ENCODE assay signal across 10 mouse cellular contexts in the genomic region with DNA sequence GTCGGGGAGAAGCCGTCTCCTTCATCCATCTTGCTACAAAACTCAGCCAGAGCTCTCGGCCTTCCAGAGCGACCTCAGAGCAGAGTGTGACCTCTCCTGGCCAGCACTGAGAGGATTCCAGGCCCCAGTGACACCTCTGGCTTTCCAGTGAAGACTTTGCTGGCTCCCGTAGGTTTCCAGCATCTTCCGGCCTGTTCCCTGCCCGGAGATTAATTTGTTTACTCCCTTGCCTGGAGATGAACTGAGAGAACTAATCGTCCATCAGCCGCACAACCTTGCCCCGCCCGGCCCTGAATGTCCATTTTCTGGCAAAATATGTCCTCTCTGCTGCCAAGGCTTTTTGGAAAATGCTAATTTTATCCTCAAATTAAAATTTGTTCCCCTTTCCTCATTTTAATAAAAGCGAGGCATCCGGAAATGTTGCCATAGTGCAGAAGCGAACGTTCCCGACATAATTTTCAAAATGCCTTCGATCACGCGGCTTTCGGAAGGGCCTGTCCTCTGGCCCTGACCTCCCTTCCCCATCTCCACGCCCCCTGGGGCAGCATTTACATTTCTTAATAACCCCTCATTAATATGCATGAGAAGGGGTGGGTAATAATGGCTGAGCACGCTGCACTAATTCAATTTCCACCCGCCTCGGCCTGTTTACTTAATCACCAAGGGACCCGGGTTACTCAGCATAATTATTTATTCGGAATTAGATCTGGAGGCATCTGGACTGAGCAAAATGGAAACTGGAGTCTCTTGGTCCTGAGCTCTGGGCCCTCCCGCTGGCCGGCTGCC. TPM values are rescaled to one million over a fixed set of nuclear protein-coding genes. Genes with fewer than 3 reads are reported as not detected.
A peak's percentile ranks its signal among the peaks of the same experiment; 100 is the strongest.
DNase-seq lines count a peak whose midpoint lies in the region; ATAC-seq and TF ChIP-seq lines count a peak whose summit lies in the region.
"Had no signal": no experiment of that assay in that cellular context is flagged by ENCODE, and none has a peak within 500 bp of the region (broad histone marks: within the 10 kb centered on the region; RNA-seq: fewer than 3 reads in every experiment).

No protein-coding gene starts in this region.

- H3K9ac ChIP-seq in kidney, embryonic 14.5 days (ENCODE audit: low read depth, low read length), result no peak overlapping the region
- H3K9ac ChIP-seq in hindbrain, postnatal 0 days (replicated peaks; ENCODE audit: low read length), result no peak overlapping the region
- no peak overlapping the region for H3K9ac ChIP-seq in midbrain, postnatal 0 days (replicated peaks; ENCODE audit: low read length, poor library complexity, severe bottlenecking)
- H3K9ac ChIP-seq: heart, embryonic 15.5 days; limb, embryonic 15.5 days had no signal

- DNase-seq in kidney, adult 11 months, result peak; percentile 75
- DNase-seq in embryo, embryonic 11 days, result peak; percentile 61
- DNase-seq in hindbrain, postnatal 0 days (ENCODE audit: low spot score), result peak; percentile 72
- DNase-seq in midbrain, postnatal 0 days (ENCODE audit: low spot score), result peak; percentile 68
- DNase-seq in B cell, adult 2 months, result no peak
- DNase-seq in heart, embryonic 10.5 days (ENCODE audit: low spot score), result no peak
- DNase-seq in thymus, postnatal 14 days, result no peak

- no peak for TF ChIP-seq CTCF in hindbrain, postnatal 0 days (IDR thresholded peaks at IDR 0.05; ENCODE audit: low read depth)
- no peak for TF ChIP-seq CTCF in midbrain, postnatal 0 days (IDR thresholded peaks at IDR 0.05)

- no peak for ATAC-seq in kidney, embryonic 14.5 days (ENCODE audit: low FRiP score, low TSS enrichment)
- ATAC-seq in hindbrain, postnatal 0 days, result peak; percentile 31
- no peak for ATAC-seq in midbrain, postnatal 0 days (ENCODE audit: low FRiP score)

- 0 out of 2 replicates have a peak, but pooled peaks cover 8% of the 10 kb centered on the region for H3K4me1 ChIP-seq in kidney, embryonic 14.5 days (ENCODE audit: control insufficient read depth, insufficient read depth, low read length)
- peaks cover 12% of the 10 kb centered on the region; the same call in 1 of the 2 replicates for H3K4me1 ChIP-seq in hindbrain, postnatal 0 days (ENCODE audit: insufficient read depth, low read length)
- peaks cover 21% of the 10 kb centered on the region for H3K4me1 ChIP-seq in midbrain, postnatal 0 days (ENCODE audit: insufficient read depth, low read length)
- no peaks in the 10 kb centered on the region for H3K4me1 ChIP-seq in heart, embryonic 10.5 days
- H3K4me1 ChIP-seq: heart, embryonic 15.5 days had no signal

- 39% methylated on average over 28 of the region's 28 CpGs for WGBS in kidney, embryonic 14.5 days
- WGBS in hindbrain, postnatal 0 days, result 17% methylated on average over 28 of the region's 28 CpGs
- WGBS in midbrain, postnatal 0 days, result 25% methylated on average over 28 of the region's 28 CpGs
- 24% methylated on average over 28 of the region's 28 CpGs for WGBS in heart, embryonic 10.5 days

- H3K9me3 ChIP-seq in kidney, embryonic 14.5 days (ENCODE audit: control insufficient read depth, low read length), result no peaks in the 10 kb centered on the region
- H3K9me3 ChIP-seq in hindbrain, postnatal 0 days (ENCODE audit: low read length), result no peaks in the 10 kb centered on the region
- H3K9me3 ChIP-seq in midbrain, postnatal 0 days (ENCODE audit: low read length), result no peaks in the 10 kb centered on the region
- H3K9me3 ChIP-seq in heart, embryonic 10.5 days, result no peaks in the 10 kb centered on the region
- H3K9me3 ChIP-seq: heart, embryonic 15.5 days; limb, embryonic 15.5 days had no signal

- H3K36me3 ChIP-seq in kidney, embryonic 14.5 days (ENCODE audit: control insufficient read depth, insufficient read depth, low read length), result no peaks in the 10 kb centered on the region
- no peaks in the 10 kb centered on the region for H3K36me3 ChIP-seq in hindbrain, postnatal 0 days (ENCODE audit: insufficient read depth, low read length)
- H3K36me3 ChIP-seq in midbrain, postnatal 0 days (ENCODE audit: insufficient read depth, low read length), result no peaks in the 10 kb centered on the region
- H3K36me3 ChIP-seq in heart, embryonic 10.5 days, result no peaks in the 10 kb centered on the region
- H3K36me3 ChIP-seq: heart, embryonic 15.5 days; limb, embryonic 15.5 days had no signal

- H3K27me3 ChIP-seq in kidney, embryonic 14.5 days (ENCODE audit: control insufficient read depth, insufficient read depth, low read length), result no peaks in the 10 kb centered on the region
- no peaks in the 10 kb centered on the region for H3K27me3 ChIP-seq in hindbrain, postnatal 0 days (ENCODE audit: insufficient read depth, low read length)
- no peaks in the 10 kb centered on the region for H3K27me3 ChIP-seq in midbrain, postnatal 0 days (ENCODE audit: insufficient read depth, low read length)
- peaks cover 65% of the 10 kb centered on the region for H3K27me3 ChIP-seq in heart, embryonic 10.5 days (ENCODE audit: insufficient read depth, poor library complexity, severe bottlenecking)
- H3K27me3 ChIP-seq: limb, embryonic 15.5 days had no signal

- no peak overlapping the region for H3K4me3 ChIP-seq in kidney, embryonic 14.5 days (ENCODE audit: low read length)
- H3K4me3 ChIP-seq in hindbrain, postnatal 0 days (ENCODE audit: low read length), result no peak overlapping the region
- no peak overlapping the region for H3K4me3 ChIP-seq in midbrain, postnatal 0 days (ENCODE audit: low read depth, low read length)
- H3K4me3 ChIP-seq in heart, embryonic 10.5 days, result no peak overlapping the region
- H3K4me3 ChIP-seq: heart, embryonic 15.5 days; limb, embryonic 15.5 days had no signal

- no peak overlapping the region for H3K27ac ChIP-seq in kidney, embryonic 14.5 days (ENCODE audit: low read depth, low read length)
- H3K27ac ChIP-seq in hindbrain, postnatal 0 days, result peak overlapping the region; percentile 29; the same call in 1 of the 2 replicates
- H3K27ac ChIP-seq in midbrain, postnatal 0 days (ENCODE audit: low read depth, low read length), result peak overlapping the region; percentile 32; the same call in 1 of the 2 replicates
- H3K27ac ChIP-seq in heart, embryonic 10.5 days, result no peak overlapping the region
- H3K27ac ChIP-seq: heart, embryonic 15.5 days; limb, embryonic 15.5 days had no signal

- no peak overlapping the region for H3K4me2 ChIP-seq in kidney, embryonic 14.5 days (replicated peaks; ENCODE audit: low read depth, low read length)
- H3K4me2 ChIP-seq in hindbrain, postnatal 0 days (ENCODE audit: low read depth, low read length), result 0 out of 2 replicates have a peak overlapping the region, but pooled peaks have one; percentile 5
- no peak overlapping the region for H3K4me2 ChIP-seq in midbrain, postnatal 0 days (ENCODE audit: low read depth, low read length, poor library complexity, severe bottlenecking)
- H3K4me2 ChIP-seq: heart, embryonic 15.5 days; limb, embryonic 15.5 days had no signal

RNA-seq across cellular contexts. Expression of a gene that starts 32.0 kb away (rescaled TPM):
- 55.4 and 77.1 TPM in 2 replicates for polyA plus RNA-seq in kidney, embryonic 14.5 days (2014; fragmentation: Nextera tagmentation; extraction: Ambion mirVana)
- 28.7 and 30.3 TPM in 2 replicates for total RNA-seq in hindbrain, postnatal 0 days (2014; rRNA removed)
- polyA plus RNA-seq in hindbrain, postnatal 0 days (2015; fragmentation: Nextera tagmentation; extraction: Ambion mirVana), result 42.7 and 45.4 TPM in 2 replicates
- 33.7 and 40.0 TPM in 2 replicates for total RNA-seq in midbrain, postnatal 0 days (2014; rRNA removed)
- 44.7 and 45.5 TPM in 2 replicates for polyA plus RNA-seq in midbrain, postnatal 0 days (2015; fragmentation: Nextera tagmentation; extraction: Ambion mirVana)
- polyA plus RNA-seq in heart, embryonic 10.5 days (2016; fragmentation: Nextera tagmentation; extraction: Ambion mirVana), result 42.5 and 59.1 TPM in 2 replicates

Comparison
In these comparisons a context has a peak if more than half of its experiments do, and no peak if none do; other contexts are left out.
1. DNase-seq: peak in kidney, adult 11 months (single experiment), embryo, embryonic 11 days (single experiment), hindbrain, postnatal 0 days (single experiment) and midbrain, postnatal 0 days (single experiment); none in B cell, adult 2 months (0 of 2), heart, embryonic 10.5 days (single experiment) and thymus, postnatal 14 days (single experiment).
2. H3K27ac ChIP-seq: peak in hindbrain, postnatal 0 days (single experiment) and midbrain, postnatal 0 days (single experiment); none in kidney, embryonic 14.5 days (single experiment) and heart, embryonic 10.5 days (single experiment).